Mouse (Mus musculus): ENCODE measurements around the gene Gm42372. TPM values are rescaled to one million over a fixed set of nuclear protein-coding genes. Genes with fewer than 3 reads are reported as not detected.

The Gm42372 gene
- total RNA-seq, 2 experiments from 2014 or later, result 0.10 TPM; not detected in 1

DNA sequence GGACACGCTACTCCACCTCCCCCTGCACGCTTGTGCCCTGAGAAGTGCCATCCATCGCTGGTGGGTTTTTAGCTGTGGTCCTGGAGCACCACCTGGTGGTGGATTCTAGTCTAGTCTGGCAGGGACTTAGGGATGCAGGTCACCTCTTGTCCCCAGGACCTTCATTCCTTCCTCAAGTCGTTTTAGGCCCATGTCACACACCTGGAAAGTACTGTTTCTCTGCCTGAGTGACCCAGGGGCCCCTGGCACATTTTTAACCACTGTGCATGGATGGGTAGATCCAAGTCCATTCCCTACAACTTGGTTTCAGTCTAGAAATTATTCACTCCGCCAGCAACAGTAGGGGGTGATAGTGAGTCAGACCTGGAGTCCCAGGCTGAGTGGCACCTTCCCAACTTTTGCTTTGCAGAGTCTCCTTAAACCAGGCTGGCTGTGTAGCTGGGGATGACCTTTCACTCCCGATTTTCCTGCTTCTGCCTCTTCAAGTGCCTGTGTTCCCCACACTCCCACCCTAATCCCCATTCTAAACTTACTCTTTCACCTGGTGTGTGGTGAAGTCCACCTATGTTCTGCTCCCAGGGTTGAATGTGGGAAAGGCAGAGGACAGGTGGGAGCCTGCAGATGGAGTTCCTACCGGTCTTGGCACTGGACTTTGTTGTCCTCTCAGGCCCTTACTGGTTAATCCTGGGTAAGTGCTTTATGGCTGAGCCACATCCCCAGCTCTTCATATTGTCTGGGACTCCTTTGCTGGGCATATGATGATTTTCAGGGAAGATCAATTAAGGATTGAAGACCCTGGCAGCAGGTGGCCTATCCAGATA is 19.7 kb downstream of the Gm42372 start:
- DNase-seq, result peak; percentile 88 to 92
- intact Hi-C loops (cut with DNase I), result loop anchor here (1.0 to 2.0 kb wide), 4 partner anchors 48 to 70 kb away; no protein-coding TSS in a partner anchor

DNA sequence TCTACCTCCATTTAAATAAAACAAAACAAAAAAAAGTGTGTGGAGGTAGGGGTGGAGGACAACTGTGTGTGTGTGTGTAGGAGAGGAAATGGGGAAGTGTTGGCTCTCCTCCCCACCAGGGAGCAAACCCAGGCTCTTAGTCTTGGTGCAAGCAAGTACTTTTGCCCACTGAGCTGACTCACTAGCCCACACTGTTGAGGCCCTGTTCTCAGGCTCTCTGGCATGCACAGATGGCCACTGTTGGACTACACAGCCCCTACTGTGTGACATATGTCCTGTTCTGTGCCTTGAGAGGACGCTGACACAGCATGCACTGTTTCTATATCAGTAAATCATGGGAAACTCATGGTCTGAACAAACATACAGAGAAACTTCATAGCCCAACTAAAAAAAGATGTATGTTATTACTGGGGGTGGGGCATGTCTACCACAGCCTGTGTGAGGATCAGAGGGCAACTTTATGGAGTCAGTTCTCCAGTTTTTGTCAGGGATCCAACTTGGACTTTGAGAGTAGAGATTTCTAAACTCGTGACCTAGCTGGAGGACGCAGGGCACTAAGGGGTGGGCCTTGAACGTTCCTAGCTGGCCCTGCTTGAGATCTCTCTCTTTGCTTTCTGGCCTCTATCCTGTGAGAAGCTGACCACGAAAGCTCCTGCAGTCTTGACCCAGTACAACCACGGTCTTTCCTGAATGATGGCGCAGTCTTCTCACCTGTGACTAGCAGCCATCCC is 20.5 kb downstream of the Gm42372 start:
- no peak for DNase-seq
- intact Hi-C loops (cut with DNase I), result loop anchor here (2.0 kb wide), 1 partner anchor 47 kb away; no protein-coding TSS in a partner anchor

DNA sequence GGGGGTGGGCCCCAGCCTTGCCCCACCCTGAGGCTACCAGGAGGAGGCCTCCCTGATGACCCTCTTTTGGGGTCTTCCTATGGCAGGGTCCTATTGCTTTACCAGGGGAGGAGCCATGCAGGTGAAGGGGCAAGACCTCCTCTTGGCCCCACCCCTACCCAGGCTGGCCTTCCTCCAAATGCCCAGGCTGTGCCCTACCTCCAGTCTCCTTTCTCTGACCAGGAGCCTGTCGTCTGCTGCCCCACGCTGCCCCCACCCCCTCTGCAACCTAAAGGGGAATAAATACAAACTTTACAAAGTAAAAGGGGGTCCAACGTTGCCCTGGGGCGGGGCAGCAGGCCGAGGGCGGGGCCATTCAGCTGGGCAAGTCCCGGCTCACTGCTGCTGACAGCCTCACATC is 21.8 kb downstream of the Gm42372 start:
- no peak for DNase-seq
- intact Hi-C loops (cut with DNase I), result loop anchor here (2.0 kb wide), 1 partner anchor 20 kb away; no protein-coding TSS in a partner anchor

DNA sequence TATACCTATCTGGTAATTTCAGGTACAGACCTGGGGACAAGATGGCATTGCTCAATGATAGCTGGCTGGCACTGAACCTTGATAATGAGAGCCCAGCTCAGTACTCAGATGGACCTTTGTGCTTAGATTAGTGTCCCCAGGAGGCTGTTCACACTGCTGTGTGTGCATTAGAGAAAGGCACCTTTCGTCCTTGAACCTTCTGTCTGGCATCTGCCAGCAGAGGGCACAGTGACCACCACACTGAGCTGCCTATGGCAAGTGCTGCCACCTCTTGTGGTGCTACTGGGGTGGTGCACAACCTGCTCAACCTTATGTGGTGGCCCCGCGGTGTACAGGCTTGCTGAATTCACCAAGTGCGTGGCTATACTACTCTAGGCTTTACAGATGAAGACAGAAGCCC is 24.4 kb downstream of the Gm42372 start:
- intact Hi-C loops (cut with DNase I), result loop anchor here (1.0 kb wide), 1 partner anchor 44 kb away; no protein-coding TSS in a partner anchor
- no peak for DNase-seq

DNA sequence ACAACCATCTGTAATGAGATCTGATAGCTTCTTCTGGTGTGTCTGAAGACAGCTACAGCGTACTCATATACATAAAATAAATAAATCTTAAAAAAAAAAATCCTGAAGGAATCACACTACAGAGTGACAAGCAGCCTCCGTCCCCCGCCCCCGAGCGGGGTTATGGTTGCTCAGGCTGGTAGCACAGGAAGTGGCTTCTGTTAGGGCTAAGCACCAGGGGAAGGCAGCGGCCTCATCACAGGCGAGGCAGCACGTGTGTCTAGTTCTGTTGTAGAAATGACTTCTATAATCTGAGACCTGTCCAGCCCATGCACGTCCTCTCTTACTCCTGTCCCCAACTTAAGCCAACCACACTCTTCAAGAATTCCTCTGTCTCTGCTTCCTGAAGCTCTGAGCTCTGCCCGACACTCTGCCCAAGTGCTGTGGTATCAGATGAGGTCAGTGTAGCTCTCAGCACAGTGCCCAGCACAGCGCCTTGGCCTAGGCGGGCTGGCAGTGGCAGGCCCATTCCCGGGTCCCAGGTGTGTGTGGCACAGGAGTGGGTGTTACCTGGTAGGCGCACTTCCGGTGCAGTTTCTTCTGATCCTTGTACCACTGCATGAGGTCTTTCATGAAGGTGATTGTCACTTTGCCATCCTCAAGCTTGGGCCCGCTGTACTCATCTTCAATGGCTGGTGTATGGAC is 26.6 kb downstream of the Gm42372 start:
- no peak for DNase-seq
- intact Hi-C loops (cut with DNase I), result no loop called here

DNA sequence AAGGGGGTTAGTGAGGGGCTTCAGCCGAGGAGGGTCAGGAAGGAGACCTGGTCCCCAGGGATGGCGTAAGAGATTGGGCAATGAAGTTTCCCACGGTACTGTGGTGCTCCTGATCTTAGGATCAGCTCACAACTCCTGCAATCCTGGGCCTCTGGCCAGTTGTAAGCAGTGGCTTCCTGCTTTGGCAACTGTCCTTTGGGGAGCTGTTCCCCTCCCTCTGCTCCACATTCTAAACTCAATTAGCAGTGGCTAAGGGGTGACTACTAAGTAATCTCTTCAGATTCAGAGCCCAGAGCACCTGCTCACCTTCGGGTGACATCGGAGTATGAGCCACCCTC is 27.1 kb downstream of the Gm42372 start:
- DNase-seq, result no peak
- intact Hi-C loops (cut with DNase I), result no loop called here

DNA sequence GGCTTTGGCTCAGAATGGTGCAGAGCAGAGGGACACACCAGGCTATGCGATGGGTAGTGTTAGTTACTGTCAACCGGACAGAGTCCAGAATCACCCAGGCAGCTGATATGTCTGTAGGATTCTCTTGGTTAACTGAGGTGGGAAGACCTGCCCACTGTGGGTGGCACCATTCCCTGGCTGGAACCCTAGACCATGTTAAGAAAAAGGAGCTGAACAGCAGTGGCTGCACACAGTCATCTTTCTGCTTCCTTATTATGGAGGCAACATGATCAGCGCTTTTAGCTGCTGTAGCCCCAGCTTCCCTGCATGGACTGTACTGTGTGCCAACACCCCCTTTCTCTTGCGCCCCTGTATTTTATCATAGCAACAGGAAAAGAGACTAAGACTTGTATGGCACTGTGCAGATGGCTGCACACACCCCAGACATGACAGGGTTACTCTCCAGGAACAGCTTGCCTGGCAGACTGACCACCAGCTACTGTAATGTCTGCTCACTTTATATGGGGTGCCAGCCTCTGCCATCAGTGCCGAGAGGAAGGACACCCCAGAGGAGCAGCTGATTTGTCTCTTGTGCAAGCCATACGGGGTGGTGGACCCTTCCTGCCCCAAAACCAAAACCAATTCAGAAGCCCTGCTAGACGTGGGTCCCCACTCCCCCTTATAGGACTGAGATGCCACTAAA is 29.2 kb downstream of the Gm42372 start:
- intact Hi-C loops (cut with DNase I), result no loop called here
- DNase-seq, result no peak

DNA sequence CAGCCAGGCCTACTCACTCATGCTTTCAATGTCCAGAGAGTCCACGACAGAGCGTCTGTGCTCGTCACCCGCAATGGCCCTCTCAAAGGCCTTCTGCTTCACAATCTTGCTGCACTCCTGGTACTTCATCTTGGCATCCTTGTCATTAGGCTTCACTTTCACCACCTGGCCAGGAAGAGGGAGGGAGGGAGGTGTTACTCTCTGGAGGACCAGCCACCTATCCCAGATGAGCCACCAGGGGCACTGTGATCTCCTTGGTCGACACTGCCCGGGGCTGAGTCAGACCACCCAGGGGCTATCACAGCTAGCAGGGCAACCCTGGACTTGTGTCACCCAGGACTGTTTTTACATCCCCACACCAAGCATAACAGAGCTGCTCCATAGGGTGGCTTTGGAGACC is 32.5 kb downstream of the Gm42372 start:
- intact Hi-C loops (cut with DNase I), result no loop called here
- no peak for DNase-seq

DNA sequence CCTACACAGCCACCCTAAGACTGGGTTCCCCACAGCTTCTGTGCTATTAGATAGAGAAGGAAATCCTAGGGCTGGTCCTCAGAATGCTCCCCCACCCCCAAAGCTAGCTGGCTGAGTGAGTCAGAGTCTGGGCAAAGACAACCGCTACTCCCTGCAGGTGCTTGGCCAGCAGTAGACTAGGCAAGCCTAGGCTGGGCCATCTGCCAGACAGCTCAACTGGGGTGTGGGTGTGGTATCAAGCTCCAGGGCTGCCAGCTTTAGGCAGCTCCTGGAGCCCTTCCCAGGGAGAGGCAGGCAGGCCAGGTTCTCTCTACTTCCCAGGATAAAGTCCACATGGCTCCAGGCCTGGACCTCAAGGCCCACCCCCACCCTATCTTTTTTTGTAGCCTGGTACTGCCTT is 34.1 kb downstream of the Gm42372 start:
- intact Hi-C loops (cut with DNase I), result no loop called here
- DNase-seq, result peak; percentile 95

DNA sequence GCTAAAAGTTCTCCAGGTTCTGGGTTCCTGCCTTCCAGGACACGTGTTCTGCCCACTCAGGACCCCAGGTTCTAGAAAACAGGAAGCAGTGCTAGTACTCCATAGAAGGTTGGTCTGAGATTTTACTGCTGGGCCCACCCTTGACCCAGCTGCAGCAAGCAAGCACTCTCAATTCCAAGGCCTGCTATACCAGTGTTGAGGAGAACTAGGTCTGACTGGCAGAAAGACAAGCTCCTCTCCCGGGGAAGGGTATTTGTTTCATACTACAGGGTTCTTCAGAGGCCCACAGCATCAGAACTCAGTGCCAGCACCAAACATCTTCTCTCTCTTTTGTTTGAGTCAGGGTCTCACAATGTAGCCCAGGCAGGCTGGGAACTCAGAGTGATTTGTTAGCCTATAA is 35.0 kb downstream of the Gm42372 start:
- intact Hi-C loops (cut with DNase I), result no loop called here
- no peak for DNase-seq

DNA sequence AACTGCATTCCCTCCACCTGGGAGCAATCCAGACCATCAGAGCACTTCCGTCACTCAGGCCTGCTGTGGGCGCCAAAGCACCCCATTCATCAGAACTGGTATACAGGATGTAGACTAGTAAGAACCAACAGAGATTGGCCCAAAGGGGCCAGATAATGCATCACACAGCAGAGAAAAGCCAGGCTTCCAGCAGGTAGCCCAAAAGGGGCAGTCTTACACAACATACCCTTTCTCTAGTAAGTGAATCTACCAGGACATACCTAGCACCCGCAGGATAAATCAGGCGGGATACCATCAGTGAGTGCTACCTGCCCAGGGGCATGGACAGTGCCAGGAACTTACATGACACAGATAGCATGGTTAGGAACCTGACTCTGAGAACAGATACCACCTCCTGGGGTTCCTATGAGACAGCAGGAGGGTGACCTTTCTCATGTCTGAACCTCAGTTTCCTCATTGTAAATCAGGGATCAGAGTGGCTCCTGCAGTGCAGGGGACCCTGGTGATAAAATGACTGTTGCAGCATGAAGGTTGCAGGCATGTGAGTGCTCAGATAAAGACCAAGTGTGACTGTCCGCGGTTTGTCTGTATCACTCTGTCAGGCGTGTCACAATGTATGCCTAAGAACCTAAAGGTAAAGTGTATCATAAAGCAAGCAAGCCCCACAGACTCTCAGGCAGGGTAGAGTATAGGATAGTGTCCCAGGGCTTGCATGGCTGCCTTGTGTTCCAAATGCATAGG is 36.7 kb downstream of the Gm42372 start:
- DNase-seq, result peak in 1 of 2 experiments; percentile 36
- intact Hi-C loops (cut with DNase I), result no loop called here

DNA sequence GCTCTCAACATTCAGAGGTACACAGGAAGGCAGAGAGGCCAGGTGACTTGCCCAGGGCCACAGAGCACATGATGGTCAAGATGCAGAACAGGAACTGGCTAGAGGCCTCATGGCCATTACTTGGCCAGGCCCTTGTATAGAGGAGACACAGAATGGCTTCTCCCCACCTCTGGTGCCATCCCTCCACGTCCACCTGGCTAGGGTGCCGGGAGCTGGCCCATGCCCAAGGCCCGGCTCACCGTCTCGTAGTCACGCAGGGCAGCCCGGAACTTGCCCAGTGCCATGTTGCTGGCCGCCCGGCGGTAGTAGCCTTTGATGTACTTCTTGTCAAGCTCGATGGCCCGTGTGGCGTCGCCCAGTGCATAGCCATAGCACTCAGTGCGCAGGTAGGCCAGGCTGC is 39.3 kb downstream of the Gm42372 start:
- intact Hi-C loops (cut with DNase I), result no loop called here
- DNase-seq, result no peak

DNA sequence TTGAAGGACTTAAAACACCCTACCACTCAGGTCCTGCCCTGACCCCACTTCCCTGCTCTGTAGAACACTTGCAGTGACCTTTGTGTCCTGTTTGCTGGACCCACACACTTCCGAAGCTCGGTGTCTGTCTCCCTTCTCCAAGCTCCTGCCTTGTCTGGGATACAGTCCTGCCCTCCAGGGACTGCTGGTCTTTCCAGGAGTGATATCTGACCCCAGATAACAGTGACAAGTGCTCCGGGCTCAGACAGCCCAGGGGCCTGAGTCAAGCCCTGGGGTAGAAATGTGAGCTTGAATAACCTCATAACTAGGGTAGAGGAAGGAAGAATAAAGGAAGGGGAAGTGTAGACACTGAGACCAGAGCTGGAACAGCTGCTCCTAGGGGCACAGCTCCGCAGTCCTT is 40.8 kb downstream of the Gm42372 start:
- intact Hi-C loops (cut with DNase I), result loop anchor here (2.0 kb wide), 2 partner anchors 19 to 37 kb away; no protein-coding TSS in a partner anchor
- no peak for DNase-seq

DNA sequence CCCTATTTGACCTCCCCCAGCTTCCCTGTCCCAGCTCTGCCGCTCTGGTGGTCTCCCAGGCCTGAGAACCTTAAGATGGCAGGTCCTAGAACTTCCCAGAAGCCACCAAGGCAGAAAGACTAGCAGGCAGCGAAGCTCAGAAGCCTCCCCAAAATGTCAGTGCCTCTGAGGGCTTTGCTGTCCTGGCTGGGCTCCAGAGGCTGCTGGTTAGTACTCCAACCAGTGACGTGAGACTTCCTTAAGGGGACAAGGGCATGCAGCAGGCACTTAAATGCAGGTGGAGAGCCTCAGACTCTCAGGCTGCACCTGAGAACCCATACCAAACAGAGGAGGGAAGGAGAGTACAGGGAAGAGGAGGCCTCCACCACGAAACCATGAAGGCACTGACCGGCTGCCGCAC is 41.3 kb downstream of the Gm42372 start:
- peak in 1 of 2 experiments; percentile 50 for DNase-seq
- intact Hi-C loops (cut with DNase I), result loop anchor here (2.0 kb wide), 2 partner anchors 19 to 37 kb away; no protein-coding TSS in a partner anchor

DNA sequence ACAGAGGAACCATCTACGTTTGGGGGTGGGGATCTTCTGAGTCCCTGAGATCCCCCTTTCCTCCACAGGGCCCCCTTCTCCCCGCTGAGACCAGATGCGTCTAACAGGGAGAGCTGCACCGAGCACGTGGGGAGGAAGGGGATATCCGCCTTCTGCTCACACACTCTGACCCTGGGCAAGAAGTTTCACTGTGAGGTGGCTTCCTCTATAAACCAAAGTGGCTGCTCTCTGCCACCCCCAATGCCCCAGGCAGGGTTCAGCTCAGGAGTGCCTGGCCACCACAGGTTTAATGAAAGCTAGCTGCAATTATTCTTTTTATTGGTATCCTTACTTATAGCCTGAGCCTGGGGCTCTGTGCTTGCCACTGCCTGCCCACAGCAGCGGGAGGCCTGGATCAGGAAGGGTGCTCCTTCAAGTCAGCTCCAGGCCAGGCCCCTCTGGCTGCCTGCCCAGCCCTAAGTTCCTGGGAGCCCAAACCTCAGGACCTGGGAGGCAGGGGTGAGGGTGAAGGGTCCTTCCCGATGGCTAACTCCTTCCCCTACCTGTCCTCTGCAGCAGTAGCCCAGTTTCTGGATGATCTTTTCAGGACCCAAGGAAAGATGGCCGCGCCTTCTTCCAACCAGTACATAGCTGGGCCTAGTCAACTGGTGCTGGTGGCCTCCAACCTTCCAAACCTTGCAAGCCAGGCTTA is 42.1 kb downstream of the Gm42372 start:
- intact Hi-C loops (cut with DNase I), result loop anchor here (2.0 kb wide), 2 partner anchors 20 to 36 kb away; no protein-coding TSS in a partner anchor
- DNase-seq, result peak in 1 of 2 experiments; percentile 41

DNA sequence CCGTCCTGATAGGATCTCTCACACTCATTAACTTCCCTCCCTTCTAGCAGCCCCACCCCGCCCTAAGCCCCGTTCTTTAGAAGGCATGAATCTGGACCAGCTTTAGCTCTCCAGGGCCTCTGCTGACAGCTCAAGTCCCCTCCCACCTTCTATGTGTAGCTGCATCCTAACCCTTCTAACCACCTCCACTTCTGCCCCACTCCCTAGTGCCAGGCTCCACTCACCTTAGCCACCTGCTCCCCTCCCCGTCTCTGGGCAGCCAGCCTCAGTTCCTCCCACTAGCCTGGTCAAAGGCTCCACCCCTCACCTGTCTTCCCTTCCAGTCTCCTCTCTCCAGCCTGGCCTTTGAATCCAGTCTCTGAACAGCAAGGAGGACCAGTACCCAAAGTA is 42.6 kb downstream of the Gm42372 start:
- intact Hi-C loops (cut with DNase I), result loop anchor here (2.0 kb wide), 2 partner anchors 21 to 35 kb away; no protein-coding TSS in a partner anchor
- DNase-seq, result no peak

DNA sequence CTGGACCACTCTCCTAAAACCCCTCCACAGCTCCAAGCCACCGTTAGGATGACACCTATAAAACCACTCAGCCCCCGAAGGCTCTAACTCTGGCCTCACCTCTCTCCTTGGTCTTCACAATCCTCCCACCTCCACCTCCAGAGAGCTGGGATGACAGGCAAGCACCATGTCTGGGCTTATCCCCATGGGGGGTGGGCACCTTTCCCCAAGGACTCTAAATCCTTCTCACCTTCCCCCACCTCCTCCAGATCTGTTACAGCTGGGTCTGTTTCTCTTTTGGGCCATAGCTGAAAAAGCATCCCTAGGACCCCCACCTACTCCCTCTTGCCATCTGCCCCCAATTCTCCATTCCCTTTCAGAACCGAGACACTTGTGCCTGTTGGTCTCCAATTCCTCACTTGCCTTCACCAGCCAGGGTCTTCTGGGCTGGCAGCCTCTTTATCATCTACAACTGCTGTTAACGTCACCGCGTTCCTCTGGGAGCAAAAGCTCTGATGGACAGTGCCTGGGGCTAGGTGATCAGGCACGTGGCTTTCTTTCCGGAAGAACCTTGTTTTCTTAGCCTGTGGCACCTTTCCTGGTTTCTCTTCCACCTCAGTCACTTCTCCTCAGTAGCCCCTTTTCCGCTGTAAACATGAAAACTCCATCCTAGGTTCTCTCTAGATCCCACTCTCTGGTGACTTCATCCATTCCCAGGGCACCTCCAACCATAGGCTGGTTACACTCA is 43.2 kb downstream of the Gm42372 start:
- DNase-seq, result no peak
- intact Hi-C loops (cut with DNase I), result loop anchor here (2.0 kb wide), 2 partner anchors 21 to 35 kb away; no protein-coding TSS in a partner anchor

Data from heart, postnatal 10 days (tissue).